Mouse (Mus musculus): ENCODE measurements around the gene Olfr1432. TPM values are rescaled to one million over a fixed set of nuclear protein-coding genes. Genes with fewer than 3 reads are reported as not detected.
"Not testable (repeated sequence)": the region's sequence is repeated elsewhere in the genome, so short reads cannot be mapped to it uniquely, and the experiment has no call there.

Gene Olfr1432
- not detected in 2 replicates for total RNA-seq (2014; rRNA removed)
- polyA plus RNA-seq (2015; fragmentation: Nextera tagmentation; extraction: Ambion mirVana): not detected in 2 replicates

DNA sequence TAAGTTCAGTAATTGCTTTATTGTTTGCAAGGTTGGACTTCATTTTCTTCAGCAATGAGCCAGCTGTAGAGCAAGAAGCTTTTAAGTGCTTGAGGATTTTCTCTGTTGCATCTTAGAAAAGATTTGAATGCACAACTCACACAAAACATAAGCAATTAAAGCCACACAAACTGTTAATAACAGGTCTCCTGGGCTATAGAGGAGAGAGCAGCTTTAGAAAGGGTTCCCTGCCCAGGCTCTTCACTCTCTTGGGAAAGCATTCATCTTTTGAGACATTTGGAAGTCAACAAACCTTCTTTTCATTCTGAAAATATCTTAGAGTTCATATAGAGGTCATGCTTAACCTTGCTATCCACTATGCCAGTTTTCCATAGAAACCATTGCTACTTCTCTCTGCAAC lies at the start of gene Olfr1432:
Gene Olfr1432, minus strand, starts transcription at position 101 of the 400 bp plus-strand sequence.
- not testable (repeated sequence) for H3K9ac ChIP-seq (replicated peaks; ENCODE audit: low read length, poor library complexity, severe bottlenecking); DNase-seq (ENCODE audit: low spot score); H3K4me3 ChIP-seq (ENCODE audit: low read depth, low read length)

DNA sequence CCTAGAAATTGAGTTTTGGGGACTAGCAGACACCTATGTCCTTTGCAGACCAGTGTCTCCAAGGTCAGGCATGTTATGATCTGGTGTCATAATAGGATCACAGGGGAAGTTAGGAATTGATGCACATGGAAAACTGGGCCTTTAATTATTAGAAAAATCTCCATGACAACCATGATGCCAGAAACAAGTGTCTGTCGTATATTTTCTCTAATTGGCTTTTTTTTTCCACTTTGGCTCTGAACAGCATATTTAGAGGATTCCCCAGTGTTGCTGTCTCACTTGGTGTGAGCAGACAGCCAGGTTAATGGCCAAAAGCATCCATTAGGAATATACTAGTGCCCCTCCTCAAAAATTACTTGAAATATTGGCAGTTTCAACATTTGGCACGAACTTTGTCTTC lies 47.2 kb upstream of the Olfr1432 start, which contains the start of gene Olfr1434:
Gene Olfr1434, plus strand, starts transcription at position 301 of the 400 bp plus-strand sequence.
- H3K4me2 ChIP-seq (ENCODE audit: low read depth, low read length, poor library complexity, severe bottlenecking): no peak within 1 kb of the TSS
- no peak for DNase-seq (ENCODE audit: low spot score)
- H3K27me3 ChIP-seq (ENCODE audit: insufficient read depth, low read length): no peaks in the 10 kb centered on the region
- H3K9ac ChIP-seq (replicated peaks; ENCODE audit: low read length, poor library complexity, severe bottlenecking): no peak within 1 kb of the TSS
- H3K9me3 ChIP-seq (ENCODE audit: low read length): no peaks in the 10 kb centered on the region
- H3K4me1 ChIP-seq (ENCODE audit: insufficient read depth, low read length): no peaks in the 10 kb centered on the region
- 69% methylated on average over 2 of the region's 2 CpGs for WGBS
- ATAC-seq (ENCODE audit: low FRiP score): no peak
- no peaks in the 10 kb centered on the region for H3K36me3 ChIP-seq (ENCODE audit: insufficient read depth, low read length)
- TF ChIP-seq CTCF (IDR thresholded peaks at IDR 0.05): no peak
- H3K4me3 ChIP-seq (ENCODE audit: low read depth, low read length): no peak within 1 kb of the TSS
- no peak within 1 kb of the TSS for H3K27ac ChIP-seq (ENCODE audit: low read depth, low read length)

More for the DNA sequence above, at the start of gene Olfr1432:
- H3K4me1 ChIP-seq (ENCODE audit: insufficient read depth, low read length); H3K27ac ChIP-seq (ENCODE audit: low read depth, low read length); H3K27me3 ChIP-seq (ENCODE audit: insufficient read depth, low read length); H3K4me2 ChIP-seq (ENCODE audit: low read depth, low read length, poor library complexity, severe bottlenecking); H3K36me3 ChIP-seq (ENCODE audit: insufficient read depth, low read length); ATAC-seq (ENCODE audit: low FRiP score); H3K9me3 ChIP-seq (ENCODE audit: low read length): not testable (repeated sequence)

DNA sequence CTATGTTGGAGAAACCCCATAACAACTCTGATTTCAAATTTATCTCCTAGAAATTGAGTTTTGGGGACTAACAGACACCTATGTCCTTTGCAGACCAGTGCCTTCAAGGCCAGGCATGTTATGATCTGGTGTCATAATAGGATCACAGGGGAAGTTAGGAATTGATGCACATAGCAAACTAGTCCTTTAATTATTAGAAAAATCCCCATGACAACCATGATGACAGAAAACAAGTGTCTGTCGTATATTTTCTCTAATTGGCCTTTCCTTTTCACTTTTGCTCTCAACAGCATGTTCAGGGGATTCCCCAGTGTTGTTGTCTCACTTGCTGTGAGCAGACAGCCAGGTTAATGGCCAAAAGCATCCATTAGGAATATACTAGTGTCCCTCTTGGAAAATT lies 28.3 kb upstream of the Olfr1432 start, which contains the start of gene Olfr235:
Gene Olfr235, plus strand, starts transcription at position 301 of the 400 bp plus-strand sequence.
- no peaks in the 10 kb centered on the region for H3K27me3 ChIP-seq (ENCODE audit: insufficient read depth, low read length)
- 65% methylated on average over 1 of the region's 1 CpGs for WGBS
- no peak for TF ChIP-seq CTCF (IDR thresholded peaks at IDR 0.05)
- no peak for ATAC-seq (ENCODE audit: low FRiP score)
- H3K4me3 ChIP-seq (ENCODE audit: low read depth, low read length): no peak within 1 kb of the TSS
- no peaks in the 10 kb centered on the region for H3K36me3 ChIP-seq (ENCODE audit: insufficient read depth, low read length)
- no peaks in the 10 kb centered on the region for H3K4me1 ChIP-seq (ENCODE audit: insufficient read depth, low read length)
- H3K27ac ChIP-seq (ENCODE audit: low read depth, low read length): no peak within 1 kb of the TSS
- no peaks in the 10 kb centered on the region for H3K9me3 ChIP-seq (ENCODE audit: low read length)
- no peak for DNase-seq (ENCODE audit: low spot score)
- H3K4me2 ChIP-seq (ENCODE audit: low read depth, low read length, poor library complexity, severe bottlenecking): no peak within 1 kb of the TSS
- H3K9ac ChIP-seq (replicated peaks; ENCODE audit: low read length, poor library complexity, severe bottlenecking): no peak within 1 kb of the TSS

DNA sequence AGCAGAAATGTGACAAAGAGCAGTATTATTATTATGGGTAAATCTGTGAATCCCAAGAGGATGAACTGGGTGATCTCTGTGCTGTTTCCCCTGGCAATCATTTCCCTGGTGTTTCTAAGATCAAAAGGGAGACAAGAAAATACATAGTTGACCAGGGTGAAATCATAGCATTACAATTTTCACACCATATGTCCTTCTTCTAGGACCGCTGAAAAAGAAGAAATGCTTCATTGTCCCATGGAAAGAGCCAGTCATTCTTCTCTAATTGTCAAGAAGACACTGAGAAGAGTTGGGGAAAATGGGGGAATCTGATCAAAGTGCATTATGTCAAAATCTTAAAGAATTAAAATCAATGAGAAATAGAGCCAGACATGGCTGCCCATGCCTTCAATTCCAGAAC lies 9.2 kb upstream of the Olfr1432 start, which contains the start of gene Olfr262:
Gene Olfr262, minus strand, starts transcription at position 101 of the 400 bp plus-strand sequence.
- no peak within 1 kb of the TSS for H3K9ac ChIP-seq (replicated peaks; ENCODE audit: low read length, poor library complexity, severe bottlenecking)
- H3K4me2 ChIP-seq (ENCODE audit: low read depth, low read length, poor library complexity, severe bottlenecking): no peak within 1 kb of the TSS
- DNase-seq (ENCODE audit: low spot score): no peak
- no peaks in the 10 kb centered on the region for H3K4me1 ChIP-seq (ENCODE audit: insufficient read depth, low read length)
- no peak within 1 kb of the TSS for H3K27ac ChIP-seq (ENCODE audit: low read depth, low read length)
- no peaks in the 10 kb centered on the region for H3K9me3 ChIP-seq (ENCODE audit: low read length)
- H3K27me3 ChIP-seq (ENCODE audit: insufficient read depth, low read length): no peaks in the 10 kb centered on the region
- no peaks in the 10 kb centered on the region for H3K36me3 ChIP-seq (ENCODE audit: insufficient read depth, low read length)
- WGBS: 85% methylated on average over 1 of the region's 1 CpGs
- ATAC-seq (ENCODE audit: low FRiP score): no peak
- TF ChIP-seq CTCF (IDR thresholded peaks at IDR 0.05): no peak
- no peak within 1 kb of the TSS for H3K4me3 ChIP-seq (ENCODE audit: low read depth, low read length)

DNA sequence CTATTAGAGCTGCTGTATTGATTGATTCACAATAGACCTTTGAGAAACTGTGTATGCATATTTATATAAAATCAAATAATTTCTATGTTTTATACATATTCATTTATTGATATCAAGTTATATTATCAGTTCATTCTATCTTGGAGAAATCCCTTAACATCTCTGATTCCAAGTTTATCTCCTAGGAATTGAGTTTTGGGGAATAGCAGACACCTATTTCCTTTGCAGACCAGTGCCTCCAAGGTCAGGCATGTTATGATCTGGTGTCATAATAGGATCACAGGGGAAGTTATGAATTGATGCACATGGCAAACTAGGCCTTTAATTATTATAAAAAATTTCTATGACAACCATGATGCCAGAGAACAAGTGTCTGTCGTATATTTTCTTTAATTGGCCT lies 32.1 kb downstream of the Olfr1432 start, which contains the start of gene Olfr1431:
Gene Olfr1431, plus strand, starts transcription at position 301 of the 400 bp plus-strand sequence.
- Histone ChIP-seq H3K4me1 (ENCODE audit: insufficient read depth, low read length) (no peaks in the 10 kb centered on the region), H3K4me3 (ENCODE audit: low read depth, low read length) (no peak within 1 kb of the TSS), H3K9me3 (ENCODE audit: low read length) (0 out of 2 replicates have a peak, but pooled peaks cover 4% of the 10 kb centered on the region), H3K4me2 (ENCODE audit: low read depth, low read length, poor library complexity, severe bottlenecking) (no peak within 1 kb of the TSS), H3K36me3 (ENCODE audit: insufficient read depth, low read length) (no peaks in the 10 kb centered on the region), H3K27ac (ENCODE audit: low read depth, low read length) (no peak within 1 kb of the TSS), H3K27me3 (ENCODE audit: insufficient read depth, low read length) (no peaks in the 10 kb centered on the region), H3K9ac (replicated peaks; ENCODE audit: low read length, poor library complexity, severe bottlenecking) (no peak within 1 kb of the TSS)
- no peak for TF ChIP-seq CTCF (IDR thresholded peaks at IDR 0.05)
- ATAC-seq (ENCODE audit: low FRiP score) (no peak), DNase-seq (ENCODE audit: low spot score) (no peak)
- 79% methylated on average over 1 of the region's 1 CpGs for WGBS

DNA sequence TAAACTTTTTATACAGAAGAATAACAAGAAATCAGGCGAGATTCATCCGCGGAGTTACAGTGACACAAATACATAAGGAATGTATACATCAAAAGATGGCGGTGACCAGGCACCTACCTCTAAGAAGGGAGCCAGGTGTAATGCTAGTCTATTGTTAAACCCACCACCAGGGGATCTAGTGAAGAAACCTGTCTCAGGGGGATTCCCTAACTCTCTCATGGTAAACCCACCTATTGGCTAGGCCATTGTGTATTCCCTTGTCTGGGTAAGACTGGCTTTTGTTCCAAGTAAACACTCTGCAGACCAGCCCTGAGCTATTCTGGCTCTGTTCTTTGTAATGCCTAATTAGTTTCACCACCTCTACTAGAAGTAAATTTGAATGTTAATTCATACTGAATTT lies 33.3 kb downstream of the Olfr1432 start:
- ATAC-seq (ENCODE audit: low FRiP score); H3K27me3 ChIP-seq (ENCODE audit: insufficient read depth, low read length); H3K4me2 ChIP-seq (ENCODE audit: low read depth, low read length, poor library complexity, severe bottlenecking); H3K9me3 ChIP-seq (ENCODE audit: low read length); H3K36me3 ChIP-seq (ENCODE audit: insufficient read depth, low read length); H3K27ac ChIP-seq (ENCODE audit: low read depth, low read length); DNase-seq (ENCODE audit: low spot score); H3K4me1 ChIP-seq (ENCODE audit: insufficient read depth, low read length); H3K4me3 ChIP-seq (ENCODE audit: low read depth, low read length); H3K9ac ChIP-seq (replicated peaks; ENCODE audit: low read length, poor library complexity, severe bottlenecking): not testable (repeated sequence)
- WGBS: 82% methylated on average over 4 of the region's 4 CpGs

Other genes with a start within 250 kb of the Olfr1432 start
- not detected in 2 replicates for gene Olfr1423, start 191.3 kb downstream of the Olfr1432 start, total RNA-seq (2014; rRNA removed)
- not detected in 2 replicates for gene Olfr1423, start 191.3 kb downstream of the Olfr1432 start, polyA plus RNA-seq (2015; fragmentation: Nextera tagmentation; extraction: Ambion mirVana)
- gene Olfr1424, start 169.9 kb downstream of the Olfr1432 start, total RNA-seq (2014; rRNA removed): not detected in 2 replicates
- gene Olfr1424, start 169.9 kb downstream of the Olfr1432 start, polyA plus RNA-seq (2015; fragmentation: Nextera tagmentation; extraction: Ambion mirVana): not detected in 2 replicates
- gene Olfr1425, start 154.9 kb downstream of the Olfr1432 start, total RNA-seq (2014; rRNA removed): not detected in 2 replicates
- not detected in 2 replicates for gene Olfr1425, start 154.9 kb downstream of the Olfr1432 start, polyA plus RNA-seq (2015; fragmentation: Nextera tagmentation; extraction: Ambion mirVana)
- not detected in 2 replicates for gene Olfr1426, start 140.6 kb downstream of the Olfr1432 start, total RNA-seq (2014; rRNA removed)
- gene Olfr1426, start 140.6 kb downstream of the Olfr1432 start, polyA plus RNA-seq (2015; fragmentation: Nextera tagmentation; extraction: Ambion mirVana): not detected in 2 replicates
- gene Olfr1427, start 129.3 kb downstream of the Olfr1432 start, total RNA-seq (2014; rRNA removed): not detected in 2 replicates
- gene Olfr1427, start 129.3 kb downstream of the Olfr1432 start, polyA plus RNA-seq (2015; fragmentation: Nextera tagmentation; extraction: Ambion mirVana): not detected in 2 replicates
- not detected in 2 replicates for gene Olfr1428, start 116.7 kb downstream of the Olfr1432 start, total RNA-seq (2014; rRNA removed)
- not detected in 2 replicates for gene Olfr1428, start 116.7 kb downstream of the Olfr1432 start, polyA plus RNA-seq (2015; fragmentation: Nextera tagmentation; extraction: Ambion mirVana)
- not detected in 2 replicates for gene Olfr76, start 109.4 kb downstream of the Olfr1432 start, total RNA-seq (2014; rRNA removed)
- gene Olfr76, start 109.4 kb downstream of the Olfr1432 start, polyA plus RNA-seq (2015; fragmentation: Nextera tagmentation; extraction: Ambion mirVana): not detected in 2 replicates
- gene Olfr1555-ps1, start 62.5 kb downstream of the Olfr1432 start, total RNA-seq (2014; rRNA removed): not detected in 2 replicates
- gene Olfr1555-ps1, start 62.5 kb downstream of the Olfr1432 start, polyA plus RNA-seq (2015; fragmentation: Nextera tagmentation; extraction: Ambion mirVana): not detected in 2 replicates
- gene Olfr1431, start 32.0 kb downstream of the Olfr1432 start, total RNA-seq (2014; rRNA removed): not detected in 2 replicates
- not detected in 2 replicates for gene Olfr1431, start 32.0 kb downstream of the Olfr1432 start, polyA plus RNA-seq (2015; fragmentation: Nextera tagmentation; extraction: Ambion mirVana)
- not detected in 2 replicates for gene Olfr262, start 9.1 kb upstream of the Olfr1432 start, total RNA-seq (2014; rRNA removed)
- gene Olfr262, start 9.1 kb upstream of the Olfr1432 start, polyA plus RNA-seq (2015; fragmentation: Nextera tagmentation; extraction: Ambion mirVana): not detected in 2 replicates
- not detected in 2 replicates for gene Olfr235, start 28.4 kb upstream of the Olfr1432 start, total RNA-seq (2014; rRNA removed)
- not detected in 2 replicates for gene Olfr235, start 28.4 kb upstream of the Olfr1432 start, polyA plus RNA-seq (2015; fragmentation: Nextera tagmentation; extraction: Ambion mirVana)
- not detected in 2 replicates for gene Olfr1434, start 47.3 kb upstream of the Olfr1432 start, total RNA-seq (2014; rRNA removed)
- gene Olfr1434, start 47.3 kb upstream of the Olfr1432 start, polyA plus RNA-seq (2015; fragmentation: Nextera tagmentation; extraction: Ambion mirVana): not detected in 2 replicates
- gene Olfr1436, start 66.5 kb upstream of the Olfr1432 start, total RNA-seq (2014; rRNA removed): not detected in 2 replicates
- not detected in 2 replicates for gene Olfr1436, start 66.5 kb upstream of the Olfr1432 start, polyA plus RNA-seq (2015; fragmentation: Nextera tagmentation; extraction: Ambion mirVana)
- not detected in 2 replicates for gene Olfr1437, start 92.5 kb upstream of the Olfr1432 start, total RNA-seq (2014; rRNA removed)
- not detected in 2 replicates for gene Olfr1437, start 92.5 kb upstream of the Olfr1432 start, polyA plus RNA-seq (2015; fragmentation: Nextera tagmentation; extraction: Ambion mirVana)
- not detected in 2 replicates for gene Olfr1438-ps1, start 103.3 kb upstream of the Olfr1432 start, total RNA-seq (2014; rRNA removed)
- not detected in 2 replicates for gene Olfr1438-ps1, start 103.3 kb upstream of the Olfr1432 start, polyA plus RNA-seq (2015; fragmentation: Nextera tagmentation; extraction: Ambion mirVana)
- gene Olfr1440, start 154.7 kb upstream of the Olfr1432 start, total RNA-seq (2014; rRNA removed): not detected in 2 replicates
- not detected in 2 replicates for gene Olfr1440, start 154.7 kb upstream of the Olfr1432 start, polyA plus RNA-seq (2015; fragmentation: Nextera tagmentation; extraction: Ambion mirVana)
- not detected in 2 replicates for gene Olfr1441, start 184.8 kb upstream of the Olfr1432 start, total RNA-seq (2014; rRNA removed)
- gene Olfr1441, start 184.8 kb upstream of the Olfr1432 start, polyA plus RNA-seq (2015; fragmentation: Nextera tagmentation; extraction: Ambion mirVana): not detected in 2 replicates
- gene Pfpl, start 195.3 kb upstream of the Olfr1432 start, total RNA-seq (2014; rRNA removed): not detected in 2 replicates
- not detected in 2 replicates for gene Pfpl, start 195.3 kb upstream of the Olfr1432 start, polyA plus RNA-seq (2015; fragmentation: Nextera tagmentation; extraction: Ambion mirVana)
- 2.7 and 4.2 TPM in 2 replicates for gene Mpeg1, start 228.2 kb upstream of the Olfr1432 start, total RNA-seq (2014; rRNA removed)
- gene Mpeg1, start 228.2 kb upstream of the Olfr1432 start, polyA plus RNA-seq (2015; fragmentation: Nextera tagmentation; extraction: Ambion mirVana): 0.83 and 0.88 TPM in 2 replicates